In genomic region chr3:40845521-40845920, GRCm38 (mm10) we compare ENCODE assay signal across 10 mouse cellular contexts. TPM values are rescaled to one million over a fixed set of nuclear protein-coding genes. Genes with fewer than 3 reads are reported as not detected.
A peak's percentile ranks its signal among the peaks of the same experiment; 100 is the strongest.
DNase-seq lines count a peak whose midpoint lies in the region; ATAC-seq and TF ChIP-seq lines count a peak whose summit lies in the region.
"Not testable (repeated sequence)": the region's sequence is repeated elsewhere in the genome, so short reads cannot be mapped to it uniquely, and the experiment has no call there.
"Had no signal": no experiment of that assay in that cellular context is flagged by ENCODE, and none has a peak within 500 bp of the region (broad histone marks: within the 10 kb centered on the region; RNA-seq: fewer than 3 reads in every experiment).

No protein-coding gene starts in this region.

- not testable (repeated sequence) for H3K9me3 ChIP-seq in embryonic facial prominence, embryonic 13.5 days; hindbrain, embryonic 14.5 days (ENCODE audit: control insufficient read depth, low read length); liver, postnatal 0 days (ENCODE audit: low read length); neural tube, embryonic 11.5 days (ENCODE audit: control insufficient read depth, low read length)

- TF ChIP-seq CTCF in layer of hippocampus, adult 2 months (conservative IDR thresholded peaks at IDR 0.05); liver, postnatal 0 days (IDR thresholded peaks at IDR 0.05; ENCODE audit: low read depth): not testable (repeated sequence)

- not testable (repeated sequence) for TF ChIP-seq EP300 in liver, postnatal 0 days (IDR thresholded peaks at IDR 0.05; ENCODE audit: low read depth)

- H3K27ac ChIP-seq in embryonic facial prominence, embryonic 13.5 days: 0 out of 2 replicates have a peak overlapping the region, but pooled peaks have one; percentile 22
- peak overlapping the region; percentile 84 for H3K27ac ChIP-seq in hindbrain, embryonic 14.5 days
- H3K27ac ChIP-seq in layer of hippocampus, adult 2 months: peak overlapping the region; percentile 92
- not testable (repeated sequence) for H3K27ac ChIP-seq in liver, postnatal 0 days (ENCODE audit: low read depth); neural tube, embryonic 11.5 days (ENCODE audit: low read depth, low read length)

- not testable (repeated sequence) for ATAC-seq in embryonic facial prominence, embryonic 13.5 days (ENCODE audit: insufficient number of reproducible peaks, insufficient read depth, low FRiP score, low TSS enrichment, low read depth); hindbrain, embryonic 14.5 days (ENCODE audit: low FRiP score); liver, postnatal 0 days; neural tube, embryonic 11.5 days (ENCODE audit: insufficient read depth, low FRiP score, low TSS enrichment)

- H3K27me3 ChIP-seq in embryonic facial prominence, embryonic 13.5 days; hindbrain, embryonic 14.5 days (ENCODE audit: control insufficient read depth, insufficient read depth, low read length); liver, postnatal 0 days (ENCODE audit: insufficient read depth, low read length); neural tube, embryonic 11.5 days (ENCODE audit: control insufficient read depth, insufficient read depth, low read length): not testable (repeated sequence)

- H3K4me2 ChIP-seq in embryonic facial prominence, embryonic 13.5 days: peak overlapping the region; percentile 71
- H3K4me2 ChIP-seq in hindbrain, embryonic 14.5 days (replicated peaks): peak overlapping the region; percentile 72
- peak overlapping the region; percentile 71; the same call in 1 of the 2 replicates for H3K4me2 ChIP-seq in liver, postnatal 0 days (ENCODE audit: low read depth, low read length)
- H3K4me2 ChIP-seq in neural tube, embryonic 11.5 days (ENCODE audit: low read depth): not testable (repeated sequence)

- DNase-seq in 3T3-L1 (ENCODE audit: low read depth, low spot score): peak; percentile 11
- DNase-seq in adrenal gland, postnatal 25 days: peak; percentile 4
- DNase-seq in heart, adult 11 months: peak; percentile 73
- not testable (repeated sequence) for DNase-seq in hindbrain, embryonic 14.5 days (ENCODE audit: low spot score); layer of hippocampus, adult 2 months (ENCODE audit: low spot score in 2 of 2); liver, postnatal 0 days; neural tube, embryonic 11.5 days (ENCODE audit: low spot score)

- H3K4me3 ChIP-seq in embryonic facial prominence, embryonic 13.5 days: peak overlapping the region; percentile 52
- H3K4me3 ChIP-seq in hindbrain, embryonic 14.5 days (replicated peaks; ENCODE audit: low read length): peak overlapping the region; percentile 53
- H3K4me3 ChIP-seq in layer of hippocampus, adult 2 months: peak overlapping the region; percentile 66
- H3K4me3 ChIP-seq in liver, postnatal 0 days (ENCODE audit: low read depth, low read length): peak overlapping the region; percentile 61
- H3K4me3 ChIP-seq in neural tube, embryonic 11.5 days (ENCODE audit: low read depth, low read length): not testable (repeated sequence)

- 74% methylated on average over 6 of the region's 6 CpGs for WGBS in embryonic facial prominence, embryonic 13.5 days
- WGBS in hindbrain, embryonic 14.5 days: 79% methylated on average over 5 of the region's 6 CpGs
- WGBS in liver, postnatal 0 days (ENCODE audit: insufficient replicate concordance): 84% methylated on average over 5 of the region's 6 CpGs
- 88% methylated on average over 5 of the region's 6 CpGs for WGBS in neural tube, embryonic 11.5 days

- H3K4me1 ChIP-seq in embryonic facial prominence, embryonic 13.5 days; hindbrain, embryonic 14.5 days (replicated peaks; ENCODE audit: control insufficient read depth, insufficient read depth, low read length); liver, postnatal 0 days (ENCODE audit: insufficient read depth); neural tube, embryonic 11.5 days (ENCODE audit: control insufficient read depth, insufficient read depth, low read length): not testable (repeated sequence)

- not testable (repeated sequence) for H3K36me3 ChIP-seq in embryonic facial prominence, embryonic 13.5 days; hindbrain, embryonic 14.5 days (replicated peaks; ENCODE audit: control insufficient read depth, insufficient read depth); liver, postnatal 0 days (replicated peaks; ENCODE audit: insufficient read depth, low read length); neural tube, embryonic 11.5 days (ENCODE audit: control insufficient read depth, insufficient read depth, low read length)

- 0 out of 2 replicates have a peak overlapping the region, but pooled peaks have one; percentile 49 for H3K9ac ChIP-seq in embryonic facial prominence, embryonic 13.5 days
- peak overlapping the region; percentile 79 for H3K9ac ChIP-seq in hindbrain, embryonic 14.5 days
- H3K9ac ChIP-seq in liver, postnatal 0 days (replicated peaks): peak overlapping the region; percentile 84
- 0 out of 2 replicates have a peak overlapping the region, but pooled peaks have one; percentile 18 for H3K9ac ChIP-seq in neural tube, embryonic 11.5 days (ENCODE audit: low read length)

RNA-seq across cellular contexts. Expression of gene Mfsd8, which starts 1.2 kb away (rescaled TPM):
- total RNA-seq in adrenal gland, postnatal 25 days (2021): 20.4 and 24.2 TPM in 2 replicates
- polyA plus RNA-seq in embryonic facial prominence, embryonic 13.5 days (2015; fragmentation: Nextera tagmentation; extraction: Ambion mirVana): 8.5 and 11.0 TPM in 2 replicates
- polyA plus RNA-seq in hindbrain, embryonic 14.5 days (2014; fragmentation: Nextera tagmentation; extraction: Ambion mirVana): 12.7 and 13.3 TPM in 2 replicates
- 10 to 100 TPM; 19.5 to 24.0 TPM for total RNA-seq in layer of hippocampus, adult 2 months (2021)
- polyA plus RNA-seq in liver, postnatal 0 days (2015; fragmentation: Nextera tagmentation; extraction: Ambion mirVana): 3.0 and 3.5 TPM in 2 replicates
- 7.5 and 7.7 TPM in 2 replicates for polyA plus RNA-seq in neural tube, embryonic 11.5 days (2014; fragmentation: Nextera tagmentation; extraction: Ambion mirVana)

RNA-seq across cellular contexts. Expression of gene Abhd18, which starts 1.2 kb away (rescaled TPM):
- total RNA-seq in adrenal gland, postnatal 25 days (2021): 6.7 and 9.2 TPM in 2 replicates
- 11.3 and 12.8 TPM in 2 replicates for polyA plus RNA-seq in embryonic facial prominence, embryonic 13.5 days (2015; fragmentation: Nextera tagmentation; extraction: Ambion mirVana)
- polyA plus RNA-seq in hindbrain, embryonic 14.5 days (2014; fragmentation: Nextera tagmentation; extraction: Ambion mirVana): 10.7 and 11.3 TPM in 2 replicates
- total RNA-seq in layer of hippocampus, adult 2 months (2021): 10 to 100 TPM; 12.2 to 14.5 TPM
- 3.8 and 5.1 TPM in 2 replicates for polyA plus RNA-seq in liver, postnatal 0 days (2015; fragmentation: Nextera tagmentation; extraction: Ambion mirVana)
- 5.1 and 6.4 TPM in 2 replicates for polyA plus RNA-seq in neural tube, embryonic 11.5 days (2014; fragmentation: Nextera tagmentation; extraction: Ambion mirVana)

RNA-seq across cellular contexts. Expression of gene Plk4, which starts 45.7 kb away (rescaled TPM):
- total RNA-seq in adrenal gland, postnatal 25 days (2021): 5.5 and 6.1 TPM in 2 replicates
- polyA plus RNA-seq in embryonic facial prominence, embryonic 13.5 days (2015; fragmentation: Nextera tagmentation; extraction: Ambion mirVana): 51.8 and 54.9 TPM in 2 replicates
- 12.5 and 14.5 TPM in 2 replicates for polyA plus RNA-seq in hindbrain, embryonic 14.5 days (2014; fragmentation: Nextera tagmentation; extraction: Ambion mirVana)
- total RNA-seq in layer of hippocampus, adult 2 months (2021): 1 to 10 TPM; 3.8 to 6.0 TPM
- 12.8 and 15.2 TPM in 2 replicates for polyA plus RNA-seq in liver, postnatal 0 days (2015; fragmentation: Nextera tagmentation; extraction: Ambion mirVana)
- polyA plus RNA-seq in neural tube, embryonic 11.5 days (2014; fragmentation: Nextera tagmentation; extraction: Ambion mirVana): 61.3 and 63.5 TPM in 2 replicates

RNA-seq across cellular contexts. Expression of gene 1700034I23Rik, which starts 56.8 kb away (rescaled TPM):
- 0.18 TPM in 1 of 2 replicates, not detected in the other for total RNA-seq in adrenal gland, postnatal 25 days (2021)
- polyA plus RNA-seq in embryonic facial prominence, embryonic 13.5 days (2015; fragmentation: Nextera tagmentation; extraction: Ambion mirVana): 0.17 and 0.40 TPM in 2 replicates
- 0.53 and 0.72 TPM in 2 replicates for polyA plus RNA-seq in hindbrain, embryonic 14.5 days (2014; fragmentation: Nextera tagmentation; extraction: Ambion mirVana)
- under 1 TPM in 1 of 2 experiments, not detected in 1; 0.25 TPM for total RNA-seq in layer of hippocampus, adult 2 months (2021)
- 0.05 and 0.08 TPM in 2 replicates for polyA plus RNA-seq in liver, postnatal 0 days (2015; fragmentation: Nextera tagmentation; extraction: Ambion mirVana)
- 0.30 TPM in 1 of 2 replicates, not detected in the other for polyA plus RNA-seq in neural tube, embryonic 11.5 days (2014; fragmentation: Nextera tagmentation; extraction: Ambion mirVana)
- total RNA-seq: heart, postnatal 36 days had no signal
- polyA plus RNA-seq: lung, adult 2 months had no signal

Comparison
In these comparisons a context has a peak if more than half of its experiments do, and no peak if none do; other contexts are left out.
1. H3K9ac ChIP-seq: peak in every context shown above with its lines; median percentile 84 in liver, postnatal 0 days; 79 in hindbrain, embryonic 14.5 days; 49 in embryonic facial prominence, embryonic 13.5 days; 18 in neural tube, embryonic 11.5 days.